Mouse (Mus musculus) CD4-positive, CD25-positive, alpha-beta regulatory T cell, adult 4 months (primary cell): ENCODE measurements around the gene Atg5. TPM values are rescaled to one million over a fixed set of nuclear protein-coding genes. Genes with fewer than 3 reads are reported as not detected.
A peak's percentile ranks its signal among the peaks of the same experiment; 100 is the strongest.

Experiments
- ATAC-seq: one replicate; pipeline ENCODE4 v1.8.0; 2017
- polyA plus RNA-seq, 2 experiments: library from polyadenylated mRNA; unstranded; fragments of 100-300 nt; shearing (Covaris generic); gene quantifications; one replicate each; pipeline ENCODE4 v1.2.1; 2017

Atg5 gene
- polyA plus RNA-seq, 2 experiments from 2014 or later = 54.0 to 68.1 TPM

- ATAC-seq = no peak
These were observed 86.2 kb downstream of the Atg5 start for GRCm38 (mm10) chr10:44354393-44354792.

- no peak for ATAC-seq
These were observed 87.1 kb downstream of the Atg5 start for GRCm38 (mm10) chr10:44355216-44355615.

- no peak for ATAC-seq
These were observed 88.5 kb downstream of the Atg5 start for GRCm38 (mm10) chr10:44356625-44357024.

- ATAC-seq = no peak
These were observed 89.2 kb downstream of the Atg5 start for GRCm38 (mm10) chr10:44357316-44357715.

- ATAC-seq = no peak
These were observed 90.7 kb downstream of the Atg5 start for GRCm38 (mm10) chr10:44358816-44359215.

GRCm38 (mm10) chr10:44360632-44361031 is 92.5 kb downstream of the Atg5 start:
- peak; percentile 41 for ATAC-seq

GRCm38 (mm10) chr10:44362435-44362834 is 94.3 kb downstream of the Atg5 start:
- no peak for ATAC-seq

GRCm38 (mm10) chr10:44362846-44363245 is 94.7 kb downstream of the Atg5 start:
- no peak for ATAC-seq

- ATAC-seq = no peak
These were observed 98.0 kb downstream of the Atg5 start for GRCm38 (mm10) chr10:44366186-44366585.

- no peak for ATAC-seq
These were observed 98.9 kb downstream of the Atg5 start for GRCm38 (mm10) chr10:44367043-44367442.

GRCm38 (mm10) chr10:44368596-44368995 is 100.4 kb downstream of the Atg5 start:
- no peak for ATAC-seq

GRCm38 (mm10) chr10:44370666-44371065 is 102.5 kb downstream of the Atg5 start:
- no peak for ATAC-seq

GRCm38 (mm10) chr10:44372210-44372609 is 104.1 kb downstream of the Atg5 start:
- ATAC-seq = no peak

- no peak for ATAC-seq
These were observed 106.5 kb downstream of the Atg5 start for GRCm38 (mm10) chr10:44374678-44375077.

GRCm38 (mm10) chr10:44375501-44375900 is 107.3 kb downstream of the Atg5 start:
- ATAC-seq = no peak

- no peak for ATAC-seq
These were observed 109.7 kb downstream of the Atg5 start for GRCm38 (mm10) chr10:44377821-44378220.

- no peak for ATAC-seq
These were observed 110.2 kb downstream of the Atg5 start for GRCm38 (mm10) chr10:44378403-44378802.

- peak; percentile 79 for ATAC-seq
These were observed 112.5 kb downstream of the Atg5 start for GRCm38 (mm10) chr10:44380476-44381208.

GRCm38 (mm10) chr10:44381397-44381796 is 113.2 kb downstream of the Atg5 start:
- ATAC-seq = peak; percentile 17

GRCm38 (mm10) chr10:44381948-44382347 is 113.8 kb downstream of the Atg5 start:
- ATAC-seq = no peak

GRCm38 (mm10) chr10:44383213-44383612 is 115.1 kb downstream of the Atg5 start:
- no peak for ATAC-seq

- ATAC-seq = no peak
These were observed 117.1 kb downstream of the Atg5 start for GRCm38 (mm10) chr10:44385227-44385626.

- ATAC-seq = no peak
These were observed 120.6 kb downstream of the Atg5 start for GRCm38 (mm10) chr10:44388706-44389233.

GRCm38 (mm10) chr10:44390286-44390685 is 122.1 kb downstream of the Atg5 start:
- no peak for ATAC-seq
